Mouse (Mus musculus): ENCODE data around the gene Chmp1a.

GRCm38 (mm10) chr8:123242107-123242923 lies 29.8 kb upstream of the Chmp1a start:
- TF ChIP-seq ELF1 (IDR thresholded peaks at IDR 0.05; ENCODE audit: low read depth, low read length) (no peak), EP300 (IDR thresholded peaks at IDR 0.05; ENCODE audit: low read length) (no peak), RCOR1 (conservative IDR thresholded peaks at IDR 0.05; ENCODE audit: low read depth, low read length) (no peak), MAX (IDR thresholded peaks at IDR 0.05; ENCODE audit: low read length) (no peak), JUND (conservative IDR thresholded peaks at IDR 0.05; ENCODE audit: low read depth, low read length) (no peak), MAFK (IDR thresholded peaks at IDR 0.05; ENCODE audit: insufficient replicate concordance, low read length) (no peak), POLR2A (IDR thresholded peaks at IDR 0.05; ENCODE audit: low read depth, low read length) (no peak)
